Mouse (Mus musculus) large intestine, adult 2 months (tissue): ENCODE results near the gene Slf2. TPM values are rescaled to one million over a fixed set of nuclear protein-coding genes. Genes with fewer than 3 reads are reported as not detected.

Source experiments
- DNase-seq: peaks from one replicate; pipeline ENCODE4 v3.0.0-alpha.2; 2012; ENCODE audit warnings: low read depth, low spot score
- WGBS: fragments of 180-500 bp; shearing (Covaris S2); methylation state at CpG from one replicate; pipeline ENCODE4 v1.1.7; 2018; 5-methylcytosine and 5-hydroxymethylcytosine counted together
- polyA plus RNA-seq: library from polyadenylated mRNA; depleted of rRNA; stranded (reverse); fragments of >200 nt; gene quantifications from 2 replicates; pipeline ENCODE4 v1.2.3, GENCODE M21; 2012

Slf2 gene
- polyA plus RNA-seq, 1 experiment: 5.0 TPM

- WGBS: under 1% methylated on average over 82 of the region's 82 CpGs
- DNase-seq: no peak
Observed at GRCm38 (mm10) chr19:45005957-45006712, 75.2 kb downstream of the Slf2 start, which contains the start of gene Mrpl43. Mrpl43 (minus strand) TSS chr19:45006442.

- no peak for DNase-seq
- 12% methylated on average over 17 of the region's 17 CpGs for WGBS
Observed at GRCm38 (mm10) chr19:45007021-45007420, 76.1 kb downstream of the Slf2 start.

- DNase-seq: no peak
- 48% methylated on average over 20 of the region's 20 CpGs for WGBS
Observed at GRCm38 (mm10) chr19:45007425-45008191, 76.7 kb downstream of the Slf2 start.

- WGBS: 80% methylated on average over 4 of the region's 4 CpGs
- DNase-seq: no peak
Observed at GRCm38 (mm10) chr19:45010646-45011045, 79.7 kb downstream of the Slf2 start.

- 87% methylated on average over 8 of the region's 8 CpGs for WGBS
- DNase-seq: no peak
Observed at GRCm38 (mm10) chr19:45012219-45012618, 81.3 kb downstream of the Slf2 start.

- no peak for DNase-seq
- WGBS: 26% methylated on average over 6 of the region's 6 CpGs
Observed at GRCm38 (mm10) chr19:45012636-45013035, 81.7 kb downstream of the Slf2 start.

GRCm38 (mm10) chr19:45013581-45014225 lies 82.8 kb downstream of the Slf2 start:
- 32% methylated on average over 6 of the region's 6 CpGs for WGBS
- DNase-seq: no peak

- peak; percentile 78 for DNase-seq
- 9% methylated on average over 10 of the region's 10 CpGs for WGBS
Observed at GRCm38 (mm10) chr19:45014335-45014971, 83.5 kb downstream of the Slf2 start, which contains the start of gene Lzts2. Lzts2 (plus strand) TSS chr19:45014414.

- WGBS: under 1% methylated on average over 25 of the region's 25 CpGs
Observed at GRCm38 (mm10) chr19:45014981-45015402, 84.0 kb downstream of the Slf2 start.

GRCm38 (mm10) chr19:45015518-45016281 lies 84.7 kb downstream of the Slf2 start:
- no peak for DNase-seq
- under 1% methylated on average over 34 of the region's 34 CpGs for WGBS

More at GRCm38 (mm10) chr19:45014981-45015402, 84.0 kb downstream of the Slf2 start:
- no peak for DNase-seq

GRCm38 (mm10) chr19:45016341-45017215 lies 85.6 kb downstream of the Slf2 start:
- no peak for DNase-seq
- whole genome bisulfite sequencing: under 1% methylated on average over 18 of the region's 18 CpGs

- WGBS: under 1% methylated on average over 27 of the region's 27 CpGs
- no peak for DNase-seq
Observed at GRCm38 (mm10) chr19:45017216-45017771, 86.3 kb downstream of the Slf2 start.

- DNase-seq: no peak
Observed at GRCm38 (mm10) chr19:45017909-45018308, 87.0 kb downstream of the Slf2 start.

GRCm38 (mm10) chr19:45018351-45018831 lies 87.4 kb downstream of the Slf2 start:
- WGBS: 5% methylated on average over 13 of the region's 13 CpGs

More at GRCm38 (mm10) chr19:45017909-45018308, 87.0 kb downstream of the Slf2 start:
- 2% methylated on average over 45 of the region's 48 CpGs for WGBS

GRCm38 (mm10) chr19:45020348-45020747 lies 89.4 kb downstream of the Slf2 start:
- no peak for DNase-seq
- WGBS: 12% methylated on average over 6 of the region's 6 CpGs

More at GRCm38 (mm10) chr19:45018351-45018831, 87.4 kb downstream of the Slf2 start:
- DNase-seq: no peak

- DNase-seq: no peak
- 79% methylated on average over 15 of the region's 15 CpGs for WGBS
Observed at GRCm38 (mm10) chr19:45021362-45021761, 90.4 kb downstream of the Slf2 start.

- WGBS: 80% methylated on average over 11 of the region's 11 CpGs
- DNase-seq: no peak
Observed at GRCm38 (mm10) chr19:45023993-45024392, 93.0 kb downstream of the Slf2 start.
